Mouse (Mus musculus) bone marrow, adult 2 months (tissue): ENCODE results near the gene Ick.

Experiments
- CTCF ChIP-seq: fragments of 200-500 bp; IDR thresholded peaks from 2 replicates; pipeline ENCODE4 v1.5.1; 2011; ENCODE audit warnings: low read length, control low read depth; ENCODE audit not compliant: control insufficient read depth, insufficient read depth
- POLR2A ChIP-seq: fragments of 200-500 bp; IDR thresholded peaks from 2 replicates; pipeline ENCODE4 v1.6.1; 2011; ENCODE audit warnings: low read depth, mild to moderate bottlenecking, control low read depth, low read length, borderline replicate concordance; ENCODE audit not compliant: control insufficient read depth

GRCm38 (mm10) chr9:78217074-78217473 lies 108.1 kb downstream of the Ick start:
- TF ChIP-seq CTCF: no peak
- TF ChIP-seq POLR2A: no peak
